Mouse (Mus musculus): Measurements from ENCODE around the gene H2al3.

H2al3 gene

DNA sequence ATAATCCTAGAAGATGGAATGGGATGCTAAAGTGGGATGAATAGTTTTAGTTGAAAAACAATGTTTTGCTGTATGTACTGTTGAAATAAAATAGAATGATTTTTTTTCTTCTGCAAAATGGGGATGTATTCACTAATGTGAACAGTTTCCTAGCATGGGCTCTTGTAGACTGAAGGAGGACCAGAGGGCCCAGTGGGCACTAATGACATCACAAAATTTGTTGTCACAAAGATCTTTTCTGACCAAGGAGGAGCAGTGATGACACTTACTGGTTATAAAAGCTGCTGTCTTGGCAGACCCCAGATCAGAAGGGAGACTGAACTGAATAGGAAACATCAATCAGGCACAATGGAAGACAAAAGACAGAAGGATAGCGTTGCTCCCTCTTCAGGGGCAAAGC is at the start of gene H2al3:
H2al3 (plus strand) TSS at position 301 of the 400 bp plus-strand sequence.
- DNase-seq, result no peak

GRCm38 (mm10) chrX:9810101-9810500 is 39.4 kb upstream of the H2al3 start:
- no peak for DNase-seq

DNA sequence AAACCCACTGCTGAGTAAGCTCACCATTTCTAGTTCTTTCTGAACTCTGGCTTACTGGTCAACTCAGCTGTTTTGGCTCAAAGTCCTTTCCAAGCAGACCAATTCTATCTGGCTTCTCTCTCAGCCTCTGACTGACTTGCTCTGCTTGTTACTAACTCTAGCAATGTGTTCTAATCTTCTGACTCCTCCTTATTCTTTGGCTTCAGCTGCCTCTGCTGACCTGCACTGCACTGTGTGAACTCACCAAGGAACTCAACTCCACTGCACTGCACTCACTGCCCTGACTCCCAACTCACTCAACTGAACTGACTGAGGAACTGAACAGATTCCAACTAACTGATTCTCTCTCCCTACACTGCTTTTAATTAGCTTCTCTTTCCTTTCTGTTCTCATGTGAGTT is 37.0 kb upstream of the H2al3 start:
- DNase-seq, result no peak

DNA sequence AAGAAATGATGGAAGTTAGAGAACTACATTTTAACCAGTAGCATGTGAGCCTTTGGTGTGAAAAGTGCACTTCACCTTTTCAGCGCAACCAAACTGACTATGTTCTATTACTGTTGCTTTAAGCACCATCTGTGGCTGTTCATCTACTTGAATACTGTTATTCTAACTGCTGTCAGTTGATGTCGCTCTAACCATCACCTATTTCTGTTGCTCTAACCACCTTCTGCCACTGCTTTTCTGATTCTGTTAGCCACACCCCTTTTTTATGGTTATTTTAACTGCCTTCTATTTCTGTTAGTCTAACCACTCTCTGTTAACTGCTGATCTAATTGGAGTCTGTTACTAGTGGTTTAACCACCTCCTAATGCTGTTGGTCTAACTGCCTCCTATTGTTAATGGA is 14.7 kb upstream of the H2al3 start:
- DNase-seq, result no peak

DNA sequence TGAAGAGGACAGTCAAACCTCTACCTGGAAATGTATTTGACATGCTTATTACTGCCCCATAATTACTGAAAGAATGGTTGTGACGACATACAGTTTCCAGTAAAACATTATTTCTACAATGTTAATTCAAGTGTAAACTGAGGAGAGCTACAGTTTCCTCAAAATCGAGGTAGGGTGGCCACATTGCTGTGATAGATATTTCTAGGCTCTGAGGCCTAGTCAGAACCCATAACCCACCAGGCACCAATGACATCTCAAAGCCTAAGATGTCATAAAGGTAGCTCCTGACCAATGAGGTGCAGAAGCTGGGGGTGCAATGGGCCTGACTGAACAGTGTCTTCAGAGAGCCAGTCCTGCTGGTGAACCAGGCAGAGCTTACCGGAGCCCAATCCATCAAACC is 2.9 kb upstream of the H2al3 start, which contains the start of gene Hypm:
Hypm (plus strand) TSS at position 301 of the 400 bp plus-strand sequence.
- no peak for DNase-seq

GRCm38 (mm10) chrX:9861859-9862258 is 12.4 kb downstream of the H2al3 start:
- no peak for DNase-seq

GRCm38 (mm10) chrX:9875519-9875918 is 26.0 kb downstream of the H2al3 start:
- DNase-seq, result no peak

DNA sequence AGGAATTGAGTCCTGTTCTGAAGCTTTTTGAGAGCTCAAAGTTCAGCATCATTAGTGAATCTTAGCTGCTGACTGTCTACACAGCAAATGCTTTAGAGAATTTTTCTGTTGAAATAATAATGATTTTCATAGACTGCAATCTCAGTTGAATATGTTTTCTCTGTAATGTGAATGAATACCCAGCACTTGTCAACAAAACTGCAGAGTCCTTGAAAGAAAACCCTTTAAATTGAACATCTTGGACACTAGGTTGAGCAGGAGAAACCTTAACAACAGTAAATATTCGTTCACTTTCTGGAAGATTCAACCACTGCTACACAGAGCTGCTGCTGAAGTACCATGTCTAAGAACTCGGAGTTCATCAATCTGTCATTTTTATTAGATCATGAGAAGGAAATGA is 35.8 kb downstream of the H2al3 start, which contains the start of gene Sytl5:
Sytl5 (plus strand) TSS at position 301 of the 400 bp plus-strand sequence.
- no peak for DNase-seq
